Mouse (Mus musculus): ENCODE data around the gene Fbxo45. TPM values are rescaled to one million over a fixed set of nuclear protein-coding genes. Genes with fewer than 3 reads are reported as not detected.
A peak's percentile ranks its signal among the peaks of the same experiment; 100 is the strongest.
"Not testable (repeated sequence)": the region's sequence is repeated elsewhere in the genome, so short reads cannot be mapped to it uniquely, and the experiment has no call there.

Fbxo45 gene
- polyA plus RNA-seq, 1 experiment from 2014 or later: 3.7 TPM

- Histone ChIP-seq H3K27ac (replicated peaks) (peak overlapping the region; percentile 94), H3K4me3 (peak overlapping the region; percentile 83), H3K9ac (peak overlapping the region; percentile 94), H3K4me1 (peaks cover 39% of the 10 kb centered on the region), H3K36me3 (no peaks in the 10 kb centered on the region), H3K9me3 (no peaks in the 10 kb centered on the region), H3K4me2 (peak overlapping the region; percentile 87), H3K27me3 (replicated peaks) (no peaks in the 10 kb centered on the region)
- ATAC-seq (ENCODE audit: extremely low read depth, insufficient number of reproducible peaks, low FRiP score, low TSS enrichment): peak; percentile 33
- under 1% methylated on average over 35 of the region's 41 CpGs for WGBS
Observed at GRCm38 (mm10) chr16:32246351-32246791, 587 bp downstream of the Fbxo45 start.

GRCm38 (mm10) chr16:32243901-32244300 lies 3.1 kb downstream of the Fbxo45 start:
- peaks cover 7% of the 10 kb centered on the region for H3K36me3 ChIP-seq
- H3K9ac ChIP-seq: no peak overlapping the region
- WGBS: 63% methylated on average over 3 of the region's 3 CpGs
- H3K4me2 ChIP-seq: no peak overlapping the region
- ATAC-seq (ENCODE audit: extremely low read depth, insufficient number of reproducible peaks, low FRiP score, low TSS enrichment): no peak
- H3K27ac ChIP-seq (replicated peaks): no peak overlapping the region
- no peak overlapping the region for H3K4me3 ChIP-seq
- no peaks in the 10 kb centered on the region for H3K27me3 ChIP-seq (replicated peaks)
- H3K4me1 ChIP-seq: peaks cover 49% of the 10 kb centered on the region
- H3K9me3 ChIP-seq: no peaks in the 10 kb centered on the region

GRCm38 (mm10) chr16:32239428-32240312 lies 7.3 kb downstream of the Fbxo45 start:
- H3K36me3 ChIP-seq: peaks cover 40% of the 10 kb centered on the region
- no peak overlapping the region for H3K4me2 ChIP-seq
- no peak overlapping the region for H3K9ac ChIP-seq
- peak overlapping the region; percentile 57 for H3K27ac ChIP-seq (replicated peaks)
- WGBS: 61% methylated on average over 2 of the region's 2 CpGs
- no peak for ATAC-seq (ENCODE audit: extremely low read depth, insufficient number of reproducible peaks, low FRiP score, low TSS enrichment)
- H3K4me1 ChIP-seq: peaks cover 49% of the 10 kb centered on the region
- no peaks in the 10 kb centered on the region for H3K9me3 ChIP-seq
- no peaks in the 10 kb centered on the region for H3K27me3 ChIP-seq (replicated peaks)
- no peak overlapping the region for H3K4me3 ChIP-seq

DNA sequence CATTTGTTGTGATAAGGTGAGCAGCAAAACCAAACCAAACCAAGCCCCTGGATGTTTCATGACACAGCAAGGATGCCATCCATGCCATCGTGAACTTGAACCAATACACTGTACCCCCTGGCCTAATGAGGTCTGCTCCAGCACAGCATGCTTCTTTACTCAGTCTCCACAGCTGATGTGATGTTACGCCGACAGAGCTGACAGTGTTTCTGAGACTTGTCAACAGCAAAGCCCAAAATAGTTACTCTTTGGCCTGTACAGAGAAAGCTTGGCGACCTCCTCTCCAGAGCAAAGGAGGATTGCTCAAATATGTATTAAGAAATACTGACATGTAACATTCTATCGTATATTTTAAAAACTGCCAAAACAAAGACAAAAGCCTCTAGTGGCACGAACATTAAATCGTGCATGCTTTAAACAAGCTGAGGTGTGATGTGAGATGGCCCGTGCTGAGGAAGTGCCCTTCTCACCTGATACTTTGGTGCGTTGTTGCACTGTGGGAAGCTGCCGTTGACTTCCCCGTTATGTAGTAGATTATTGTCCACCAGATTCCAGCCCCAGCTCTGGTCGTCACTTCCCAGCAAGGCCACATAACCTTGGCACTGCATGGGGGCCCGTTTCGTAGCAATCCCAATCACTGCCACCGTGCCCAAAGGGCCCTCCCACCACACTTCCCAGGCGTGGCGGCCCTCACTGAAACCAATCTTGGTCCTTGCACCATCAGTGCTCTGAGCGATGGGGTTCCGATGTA lies 8.9 kb downstream of the Fbxo45 start:
- Histone ChIP-seq H3K9ac (0 out of 2 replicates have a peak overlapping the region, but pooled peaks have one; percentile 25), H3K27ac (replicated peaks) (peak overlapping the region; percentile 91), H3K36me3 (peaks cover 54% of the 10 kb centered on the region), H3K9me3 (no peaks in the 10 kb centered on the region), H3K4me1 (peaks cover 44% of the 10 kb centered on the region), H3K4me3 (no peak overlapping the region), H3K27me3 (replicated peaks) (no peaks in the 10 kb centered on the region), H3K4me2 (peak overlapping the region; percentile 28; the same call in 1 of the 2 replicates)
- no peak; the same call in 1 of the 2 replicates for ATAC-seq (ENCODE audit: extremely low read depth, insufficient number of reproducible peaks, low FRiP score, low TSS enrichment)
- 52% methylated on average over 19 of the region's 19 CpGs for WGBS

GRCm38 (mm10) chr16:32232050-32232449 lies 14.9 kb downstream of the Fbxo45 start:
- not testable (repeated sequence) for H3K4me2 ChIP-seq; H3K9ac ChIP-seq; H3K9me3 ChIP-seq; H3K4me3 ChIP-seq; ATAC-seq (ENCODE audit: extremely low read depth, insufficient number of reproducible peaks, low FRiP score, low TSS enrichment); H3K27me3 ChIP-seq (replicated peaks)
- peaks cover 62% of the 10 kb centered on the region for H3K36me3 ChIP-seq
- WGBS: 56% methylated on average over 3 of the region's 3 CpGs
- peaks cover 26% of the 10 kb centered on the region for H3K4me1 ChIP-seq
- 0 out of 2 replicates have a peak overlapping the region, but pooled peaks have one; percentile 42 for H3K27ac ChIP-seq (replicated peaks)

GRCm38 (mm10) chr16:32222399-32222798 lies 24.6 kb downstream of the Fbxo45 start:
- Histone ChIP-seq H3K4me1 (no peaks in the 10 kb centered on the region), H3K27me3 (replicated peaks) (no peaks in the 10 kb centered on the region), H3K4me2 (no peak overlapping the region), H3K36me3 (no peaks in the 10 kb centered on the region), H3K9ac (no peak overlapping the region), H3K4me3 (no peak overlapping the region), H3K27ac (replicated peaks) (no peak overlapping the region), H3K9me3 (no peaks in the 10 kb centered on the region)
- no peak for ATAC-seq (ENCODE audit: extremely low read depth, insufficient number of reproducible peaks, low FRiP score, low TSS enrichment)

DNA sequence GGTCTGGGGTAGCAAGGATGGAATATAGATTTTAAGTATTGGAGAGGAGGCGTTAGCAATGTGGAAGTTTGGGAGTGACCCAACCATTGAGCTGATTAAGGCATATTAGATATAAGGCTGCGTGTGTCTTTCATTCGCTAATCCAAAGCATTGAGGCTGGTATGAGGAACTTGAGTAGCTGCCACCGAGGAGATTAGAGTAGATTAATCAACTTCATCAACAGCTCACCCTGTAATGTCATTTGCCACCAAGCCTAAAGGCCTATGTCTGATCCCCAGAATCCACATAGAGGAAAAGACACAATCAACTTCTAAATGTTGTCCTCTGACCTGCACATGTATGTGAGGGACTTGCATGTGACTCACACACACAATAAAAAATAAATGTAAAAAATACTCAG lies 25.2 kb downstream of the Fbxo45 start:
- no peaks in the 10 kb centered on the region for H3K27me3 ChIP-seq (replicated peaks)
- H3K4me3 ChIP-seq: no peak overlapping the region
- H3K4me2 ChIP-seq: no peak overlapping the region
- no peaks in the 10 kb centered on the region for H3K4me1 ChIP-seq
- no peaks in the 10 kb centered on the region for H3K9me3 ChIP-seq
- 74% methylated on average over 4 of the region's 4 CpGs for WGBS
- H3K36me3 ChIP-seq: no peaks in the 10 kb centered on the region
- no peak for ATAC-seq (ENCODE audit: extremely low read depth, insufficient number of reproducible peaks, low FRiP score, low TSS enrichment)
- H3K27ac ChIP-seq (replicated peaks): no peak overlapping the region
- H3K9ac ChIP-seq: no peak overlapping the region

DNA sequence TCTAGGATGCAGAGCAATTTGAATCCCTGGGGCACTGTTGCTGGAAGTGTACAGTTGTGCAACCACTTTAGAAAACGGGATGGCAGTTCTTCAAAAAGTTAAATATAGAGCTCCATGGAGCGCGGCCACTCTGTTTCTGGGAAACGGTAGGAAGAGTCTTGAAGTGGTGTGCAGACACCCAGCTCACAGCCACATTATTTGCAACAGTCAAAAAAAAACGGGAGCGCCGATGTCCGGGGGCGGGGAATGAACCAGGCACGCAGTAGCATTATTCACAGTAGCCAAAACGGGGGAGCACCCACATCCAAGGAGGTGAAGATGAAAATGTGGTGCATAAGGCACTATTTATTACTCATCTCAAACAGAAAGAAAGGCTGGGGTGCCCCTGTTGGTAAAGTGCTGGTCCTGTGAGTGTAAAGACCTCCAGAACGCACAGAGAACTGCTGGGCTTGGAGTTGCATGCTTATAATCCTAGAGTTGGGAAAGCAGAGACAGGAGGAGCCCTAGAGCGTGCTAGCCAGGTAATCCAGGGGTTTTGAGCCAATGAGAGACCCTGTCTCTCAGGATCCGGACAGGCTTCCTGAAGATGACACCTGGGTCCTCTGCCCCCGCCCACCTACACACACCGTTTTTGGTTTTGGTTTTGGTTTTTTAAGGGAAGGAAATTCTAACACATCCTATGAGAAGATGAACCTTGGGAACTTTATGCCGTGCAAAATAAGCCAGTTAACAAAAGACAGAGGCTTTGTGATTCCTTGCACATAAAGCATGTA lies 32.0 kb downstream of the Fbxo45 start:
- ATAC-seq (ENCODE audit: extremely low read depth, insufficient number of reproducible peaks, low FRiP score, low TSS enrichment): no peak
- Histone ChIP-seq H3K27ac (replicated peaks) (peak overlapping the region; percentile 36; the same call in 1 of the 2 replicates), H3K9me3 (no peaks in the 10 kb centered on the region), H3K27me3 (replicated peaks) (no peaks in the 10 kb centered on the region), H3K4me2 (peak overlapping the region; percentile 43), H3K36me3 (no peaks in the 10 kb centered on the region), H3K4me3 (peak overlapping the region; percentile 27), H3K4me1 (peaks cover 7% of the 10 kb centered on the region; the same call in 1 of the 2 replicates), H3K9ac (0 out of 2 replicates have a peak overlapping the region, but pooled peaks have one; percentile 37)
- WGBS: 64% methylated on average over 17 of the region's 17 CpGs

- ATAC-seq (ENCODE audit: extremely low read depth, insufficient number of reproducible peaks, low FRiP score, low TSS enrichment): no peak
- H3K36me3 ChIP-seq: no peaks in the 10 kb centered on the region
- peaks cover 7% of the 10 kb centered on the region; the same call in 1 of the 2 replicates for H3K4me1 ChIP-seq
- H3K4me2 ChIP-seq: no peak overlapping the region
- no peak overlapping the region for H3K4me3 ChIP-seq
- H3K9ac ChIP-seq: no peak overlapping the region
- H3K27ac ChIP-seq (replicated peaks): 0 out of 2 replicates have a peak overlapping the region, but pooled peaks have one; percentile 36
- H3K27me3 ChIP-seq (replicated peaks): no peaks in the 10 kb centered on the region
- peaks cover 8% of the 10 kb centered on the region; the same call in 1 of the 2 replicates for H3K9me3 ChIP-seq
Observed at GRCm38 (mm10) chr16:32214156-32214555, 32.8 kb downstream of the Fbxo45 start.

DNA sequence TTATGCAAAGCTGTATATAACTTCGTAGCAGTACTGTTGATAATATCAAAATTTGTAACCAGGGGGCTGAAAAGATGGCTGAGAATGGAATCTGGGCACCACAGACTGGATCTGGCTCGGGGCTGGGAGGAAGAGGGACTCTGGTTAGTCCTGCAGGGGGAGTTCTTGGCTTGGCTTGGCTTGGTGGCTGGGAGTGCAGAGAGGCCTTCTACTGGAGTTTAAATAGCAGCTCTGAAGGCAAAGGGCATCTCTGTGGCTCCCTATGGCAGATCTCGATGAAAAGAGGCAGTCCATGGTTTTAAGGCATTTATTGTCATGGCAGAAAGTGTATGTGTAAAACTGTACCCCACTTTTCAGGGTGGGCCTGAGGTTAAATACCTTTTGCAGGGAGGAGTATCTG lies 42.1 kb downstream of the Fbxo45 start:
- Histone ChIP-seq H3K27ac (replicated peaks) (no peak overlapping the region), H3K27me3 (replicated peaks) (no peaks in the 10 kb centered on the region), H3K9ac (no peak overlapping the region), H3K36me3 (no peaks in the 10 kb centered on the region), H3K9me3 (peaks cover 14% of the 10 kb centered on the region; the same call in 1 of the 2 replicates), H3K4me3 (no peak overlapping the region), H3K4me2 (no peak overlapping the region), H3K4me1 (no peaks in the 10 kb centered on the region)
- ATAC-seq (ENCODE audit: extremely low read depth, insufficient number of reproducible peaks, low FRiP score, low TSS enrichment): no peak
- 45% methylated on average over 3 of the region's 3 CpGs for WGBS

DNA sequence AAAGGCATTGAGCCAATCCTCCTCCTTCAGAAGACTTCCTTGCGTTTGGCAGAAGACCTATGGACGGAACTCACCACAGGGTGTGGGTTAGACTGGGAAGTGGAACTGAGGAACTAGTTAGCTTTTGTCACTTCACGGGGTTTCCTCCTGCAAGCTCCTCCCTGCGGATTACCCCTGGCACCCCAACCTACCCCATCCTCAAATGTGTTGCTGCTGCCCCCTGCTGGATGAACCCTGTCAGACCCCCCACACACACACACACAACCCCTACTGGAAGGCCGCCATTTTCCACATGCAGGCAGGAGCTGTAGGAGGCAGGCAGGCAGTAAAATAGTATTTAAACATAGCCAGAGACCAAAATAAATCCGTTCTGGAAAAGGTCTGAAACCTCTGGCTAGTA lies 44.3 kb downstream of the Fbxo45 start:
- H3K9me3 ChIP-seq: 0 out of 2 replicates have a peak, but pooled peaks cover 5% of the 10 kb centered on the region
- 71% methylated on average over 6 of the region's 6 CpGs for WGBS
- ATAC-seq (ENCODE audit: extremely low read depth, insufficient number of reproducible peaks, low FRiP score, low TSS enrichment): no peak

More for the DNA sequence above, 44.3 kb downstream of the Fbxo45 start:
- Histone ChIP-seq H3K36me3 (no peaks in the 10 kb centered on the region), H3K27me3 (replicated peaks) (no peaks in the 10 kb centered on the region), H3K4me3 (no peak overlapping the region), H3K9ac (no peak overlapping the region), H3K4me1 (no peaks in the 10 kb centered on the region), H3K27ac (replicated peaks) (no peak overlapping the region), H3K4me2 (no peak overlapping the region)
